Mouse (Mus musculus): ENCODE measurements around the gene Ifitm5. TPM values are rescaled to one million over a fixed set of nuclear protein-coding genes. Genes with fewer than 3 reads are reported as not detected.

The Ifitm5 gene
- total and polyA plus RNA-seq, 2 experiments = 0.55 to 1.0 TPM

DNA sequence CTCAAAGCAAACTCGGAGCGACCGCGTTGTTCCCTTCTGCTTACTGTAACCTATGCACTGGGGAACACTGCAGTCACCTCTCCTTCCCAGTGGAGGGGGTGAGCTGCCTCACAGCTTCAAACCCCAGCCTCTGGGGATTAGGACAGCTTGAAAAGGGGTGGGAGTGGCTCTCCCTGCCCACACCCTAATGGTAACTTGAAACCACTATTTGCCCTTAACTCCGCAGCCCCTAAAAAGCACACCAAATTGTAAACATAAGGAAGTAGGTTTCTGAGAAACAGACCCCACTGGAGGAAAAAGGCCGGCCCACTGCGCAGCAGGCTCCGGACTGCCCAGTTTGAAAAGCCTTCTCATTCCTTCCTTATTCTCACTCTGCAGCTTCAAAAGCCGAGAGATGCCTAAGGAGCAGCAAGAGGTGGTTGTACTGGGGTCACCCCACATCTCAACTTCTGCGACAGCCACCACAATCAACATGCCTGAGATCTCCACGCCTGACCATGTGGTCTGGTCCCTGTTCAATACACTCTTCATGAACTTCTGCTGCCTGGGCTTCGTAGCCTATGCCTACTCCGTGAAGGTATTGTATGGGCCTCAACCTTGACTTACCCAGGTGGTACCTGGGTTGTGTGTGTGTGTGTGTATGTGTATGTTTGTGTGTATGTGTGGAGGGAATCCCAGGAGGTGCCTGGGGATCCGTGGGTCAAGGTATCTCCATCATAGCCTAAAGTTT is 17.9 kb upstream of the Ifitm5 start:
- Histone ChIP-seq H3K4me1 (ENCODE audit: control insufficient read depth, insufficient read depth, low read length) (no peaks in the 10 kb centered on the region), H3K79me2 (ENCODE audit: control insufficient read depth, insufficient read depth, low read length) (no peaks in the 10 kb centered on the region), H3K9ac (ENCODE audit: low read depth, low read length) (peak overlapping the region; percentile 49), H3K27me3 (ENCODE audit: control insufficient read depth, insufficient read depth, low read length) (no peaks in the 10 kb centered on the region), H3K4me3 (ENCODE audit: insufficient read depth, low read depth, low read length) (peak overlapping the region; percentile 28; the same call in 1 of the 2 replicates), H3K27ac (replicated peaks; ENCODE audit: insufficient read depth, low read depth, low read length) (peak overlapping the region; percentile 54; the same call in 1 of the 2 replicates), H3K36me3 (ENCODE audit: control insufficient read depth, insufficient read depth, low read length) (no peaks in the 10 kb centered on the region)
- TF ChIP-seq POLR2A (IDR thresholded peaks at IDR 0.05; ENCODE audit: extremely low read depth, insufficient read depth, low read length) (no peak), CTCF (IDR thresholded peaks at IDR 0.05; ENCODE audit: low read depth, low read length) (no peak)
- DNase-seq (ENCODE audit: extremely low read depth, low read depth, low spot score) = no peak
- 58% methylated on average over 14 of the region's 14 CpGs for WGBS

DNA sequence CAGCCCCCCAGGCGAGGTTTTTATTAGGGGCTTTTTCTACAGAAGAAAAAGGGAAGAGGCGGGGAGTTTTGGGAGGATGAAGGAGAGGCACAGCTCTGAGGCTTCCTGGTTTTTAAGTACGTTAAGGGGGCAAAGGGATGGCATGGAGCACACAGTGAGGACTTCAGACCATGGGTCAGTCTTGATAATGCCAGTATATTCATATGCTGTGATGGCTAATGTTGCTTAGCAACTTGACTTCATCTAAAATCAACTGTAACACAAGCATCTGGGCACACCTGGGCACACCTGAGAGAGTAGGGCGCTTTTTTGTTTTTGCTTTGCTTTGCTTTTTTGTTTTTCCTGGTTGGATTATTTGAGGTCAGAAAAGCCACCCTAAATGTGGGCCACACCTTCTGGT is 16.8 kb upstream of the Ifitm5 start, which contains the start of gene Ifitm1:
Ifitm1 (plus strand) TSS at position 301 of the 400 bp plus-strand sequence.
- WGBS = 94% methylated on average over 4 of the region's 4 CpGs
- H3K9ac ChIP-seq (ENCODE audit: low read depth, low read length) = no peak within 1 kb of the TSS

GRCm38 (mm10) chr7:140962733-140963132 is 12.6 kb upstream of the Ifitm5 start:
- Histone ChIP-seq H3K36me3 (ENCODE audit: control insufficient read depth, insufficient read depth, low read length) (no peaks in the 10 kb centered on the region), H3K4me3 (ENCODE audit: insufficient read depth, low read depth, low read length) (no peak overlapping the region), H3K27me3 (ENCODE audit: control insufficient read depth, insufficient read depth, low read length) (no peaks in the 10 kb centered on the region), H3K9ac (ENCODE audit: low read depth, low read length) (no peak overlapping the region), H3K4me1 (ENCODE audit: control insufficient read depth, insufficient read depth, low read length) (no peaks in the 10 kb centered on the region), H3K27ac (replicated peaks; ENCODE audit: insufficient read depth, low read depth, low read length) (no peak overlapping the region), H3K79me2 (ENCODE audit: control insufficient read depth, insufficient read depth, low read length) (no peaks in the 10 kb centered on the region)
- 96% methylated on average over 2 of the region's 2 CpGs for WGBS
- TF ChIP-seq CTCF (IDR thresholded peaks at IDR 0.05; ENCODE audit: low read depth, low read length) (no peak), POLR2A (IDR thresholded peaks at IDR 0.05; ENCODE audit: extremely low read depth, insufficient read depth, low read length) (no peak)
- no peak for DNase-seq (ENCODE audit: extremely low read depth, low read depth, low spot score)

More for the DNA sequence above, 16.8 kb upstream of the Ifitm5 start, which contains the start of gene Ifitm1:
- no peaks in the 10 kb centered on the region for H3K4me1 ChIP-seq (ENCODE audit: control insufficient read depth, insufficient read depth, low read length)
- no peak for DNase-seq (ENCODE audit: extremely low read depth, low read depth, low spot score)
- H3K79me2 ChIP-seq (ENCODE audit: control insufficient read depth, insufficient read depth, low read length) = no peaks in the 10 kb centered on the region
- H3K36me3 ChIP-seq (ENCODE audit: control insufficient read depth, insufficient read depth, low read length) = no peaks in the 10 kb centered on the region
- no peak within 1 kb of the TSS for H3K27ac ChIP-seq (replicated peaks; ENCODE audit: insufficient read depth, low read depth, low read length)
- TF ChIP-seq CTCF (IDR thresholded peaks at IDR 0.05; ENCODE audit: low read depth, low read length) (no peak), POLR2A (IDR thresholded peaks at IDR 0.05; ENCODE audit: extremely low read depth, insufficient read depth, low read length) (no peak)
- H3K27me3 ChIP-seq (ENCODE audit: control insufficient read depth, insufficient read depth, low read length) = no peaks in the 10 kb centered on the region
- H3K4me3 ChIP-seq (ENCODE audit: insufficient read depth, low read depth, low read length) = no peak within 1 kb of the TSS

- H3K27ac ChIP-seq (replicated peaks; ENCODE audit: insufficient read depth, low read depth, low read length) = no peak overlapping the region
- no peak overlapping the region for H3K4me3 ChIP-seq (ENCODE audit: insufficient read depth, low read depth, low read length)
- peaks cover 4% of the 10 kb centered on the region for H3K4me1 ChIP-seq (ENCODE audit: control insufficient read depth, insufficient read depth, low read length)
- H3K27me3 ChIP-seq (ENCODE audit: control insufficient read depth, insufficient read depth, low read length) = no peaks in the 10 kb centered on the region
- H3K36me3 ChIP-seq (ENCODE audit: control insufficient read depth, insufficient read depth, low read length) = no peaks in the 10 kb centered on the region
- no peak overlapping the region for H3K9ac ChIP-seq (ENCODE audit: low read depth, low read length)
- 88% methylated on average over 2 of the region's 2 CpGs for WGBS
- H3K79me2 ChIP-seq (ENCODE audit: control insufficient read depth, insufficient read depth, low read length) = no peaks in the 10 kb centered on the region
- TF ChIP-seq POLR2A (IDR thresholded peaks at IDR 0.05; ENCODE audit: extremely low read depth, insufficient read depth, low read length) = no peak
- TF ChIP-seq CTCF (IDR thresholded peaks at IDR 0.05; ENCODE audit: low read depth, low read length) = no peak
- no peak for DNase-seq (ENCODE audit: extremely low read depth, low read depth, low spot score)
Measured at GRCm38 (mm10) chr7:140961416-140961815, 11.3 kb upstream of the Ifitm5 start.

DNA sequence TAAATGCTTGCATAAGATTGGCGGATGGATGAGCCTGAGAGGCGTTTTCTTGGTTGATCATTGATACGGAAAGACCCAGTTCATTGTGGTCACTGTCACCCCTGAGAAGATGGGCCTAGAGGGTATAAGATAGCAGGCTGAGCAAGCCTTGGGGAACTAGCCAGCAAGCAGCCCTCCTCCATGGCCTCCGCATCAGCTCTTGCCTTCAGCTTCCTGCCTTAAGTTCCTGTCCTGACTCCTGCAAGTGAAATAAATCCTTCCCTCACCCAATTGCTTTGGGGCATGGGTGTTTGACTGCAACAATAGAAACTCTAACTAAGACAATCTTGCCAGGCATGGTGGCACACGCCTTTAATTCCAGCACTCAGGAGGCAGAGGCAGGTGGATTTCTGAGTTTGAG is 9.9 kb upstream of the Ifitm5 start:
- peaks cover 4% of the 10 kb centered on the region for H3K4me1 ChIP-seq (ENCODE audit: control insufficient read depth, insufficient read depth, low read length)
- H3K9ac ChIP-seq (ENCODE audit: low read depth, low read length) = no peak overlapping the region
- DNase-seq (ENCODE audit: extremely low read depth, low read depth, low spot score) = no peak
- H3K27ac ChIP-seq (replicated peaks; ENCODE audit: insufficient read depth, low read depth, low read length) = no peak overlapping the region
- H3K36me3 ChIP-seq (ENCODE audit: control insufficient read depth, insufficient read depth, low read length) = no peaks in the 10 kb centered on the region
- peaks cover 5% of the 10 kb centered on the region for H3K79me2 ChIP-seq (ENCODE audit: control insufficient read depth, insufficient read depth, low read length)
- TF ChIP-seq POLR2A (IDR thresholded peaks at IDR 0.05; ENCODE audit: extremely low read depth, insufficient read depth, low read length) (no peak), CTCF (IDR thresholded peaks at IDR 0.05; ENCODE audit: low read depth, low read length) (no peak)
- H3K4me3 ChIP-seq (ENCODE audit: insufficient read depth, low read depth, low read length) = no peak overlapping the region
- 89% methylated on average over 5 of the region's 5 CpGs for WGBS
- no peaks in the 10 kb centered on the region for H3K27me3 ChIP-seq (ENCODE audit: control insufficient read depth, insufficient read depth, low read length)
